8 mouse cellular contexts compared by ENCODE assay signal in the genomic region with DNA sequence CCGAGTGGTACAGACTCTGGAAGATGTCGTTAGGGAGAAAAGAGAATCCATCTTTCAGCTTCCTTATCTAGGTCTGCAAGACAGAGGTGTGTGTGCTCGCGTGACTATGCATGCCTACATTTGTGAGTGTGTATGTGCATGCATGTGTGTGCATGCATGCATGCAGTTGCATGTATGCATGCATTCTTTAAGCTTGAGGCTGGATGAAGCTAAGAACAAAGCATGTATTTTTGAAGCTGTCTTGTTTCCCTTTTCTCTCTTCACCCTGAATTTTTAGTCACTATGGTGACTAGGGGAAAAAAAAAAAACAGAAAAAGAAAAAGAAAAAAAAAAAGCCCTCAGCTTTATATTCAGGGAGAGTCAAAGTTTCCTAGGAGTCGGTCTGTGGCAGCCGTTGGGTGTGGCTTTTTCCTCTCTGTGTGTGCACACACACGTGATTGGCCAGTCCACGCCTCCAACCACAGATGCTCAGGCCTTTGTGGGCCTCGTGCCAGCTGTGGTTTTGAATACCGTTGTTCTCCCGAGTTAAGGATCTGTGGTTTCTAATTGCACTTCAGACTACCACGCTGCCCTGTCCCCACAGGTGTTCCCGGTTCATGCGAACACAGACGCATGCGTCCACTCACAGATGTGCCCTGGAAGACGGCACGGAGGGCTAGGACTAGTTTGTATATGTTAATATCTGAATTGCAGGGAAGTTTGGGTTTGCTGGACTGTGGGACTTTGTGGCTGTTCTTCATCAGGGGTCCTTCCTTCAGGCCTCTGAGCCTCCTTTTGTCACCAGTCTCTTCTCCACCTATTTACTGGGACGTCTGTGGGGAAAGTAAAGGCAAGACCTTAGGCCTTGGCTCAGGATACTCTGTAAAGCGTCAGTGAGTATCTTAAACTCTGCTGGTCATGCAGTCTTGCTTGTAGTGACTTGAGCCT.
DNase-seq lines count a peak whose midpoint lies in the region; ATAC-seq and TF ChIP-seq lines count a peak whose summit lies in the region.

No protein-coding gene starts in this region.

- no peak overlapping the region for H3K4me3 ChIP-seq in C2C12 (ENCODE audit: insufficient read depth, poor library complexity, severe bottlenecking)
- no peak overlapping the region for H3K4me3 ChIP-seq in embryonic facial prominence, embryonic 15.5 days (replicated peaks)
- no peak overlapping the region for H3K4me3 ChIP-seq in midbrain, embryonic 14.5 days (replicated peaks; ENCODE audit: low read depth, low read length)
- no peak overlapping the region for H3K4me3 ChIP-seq in stomach, embryonic 16.5 days (replicated peaks; ENCODE audit: low read length)

- peaks cover 42% of the 10 kb centered on the region for H3K4me1 ChIP-seq in embryonic facial prominence, embryonic 15.5 days
- peaks cover 15% of the 10 kb centered on the region for H3K4me1 ChIP-seq in midbrain, embryonic 14.5 days (ENCODE audit: control insufficient read depth, insufficient read depth, low read length)
- peaks cover 42% of the 10 kb centered on the region for H3K4me1 ChIP-seq in stomach, embryonic 16.5 days (ENCODE audit: control insufficient read depth, insufficient read depth, low read length)

- no peak for TF ChIP-seq CTCF in C2C12 (IDR thresholded peaks at IDR 0.05; ENCODE audit: control insufficient read depth, insufficient read depth, insufficient read length)

- H3ac ChIP-seq in C2C12 (ENCODE audit: control insufficient read depth, insufficient read length, low read depth): peak overlapping the region; percentile 1

- H3K27me3 ChIP-seq in C2C12 (ENCODE audit: control insufficient read depth, insufficient read depth, insufficient read length): no peaks in the 10 kb centered on the region
- H3K27me3 ChIP-seq in embryonic facial prominence, embryonic 15.5 days: no peaks in the 10 kb centered on the region
- H3K27me3 ChIP-seq in midbrain, embryonic 14.5 days (ENCODE audit: control insufficient read depth, insufficient read depth, low read length): no peaks in the 10 kb centered on the region
- no peaks in the 10 kb centered on the region for H3K27me3 ChIP-seq in stomach, embryonic 16.5 days (ENCODE audit: control insufficient read depth, insufficient read depth, low read length)

- H3K9ac ChIP-seq in embryonic facial prominence, embryonic 15.5 days: no peak overlapping the region
- H3K9ac ChIP-seq in midbrain, embryonic 14.5 days (replicated peaks; ENCODE audit: low read length): no peak overlapping the region
- no peak overlapping the region for H3K9ac ChIP-seq in stomach, embryonic 16.5 days (ENCODE audit: low read length)

- H3K79me2 ChIP-seq in C2C12 (ENCODE audit: control insufficient read depth, insufficient read depth): no peaks in the 10 kb centered on the region

- no peaks in the 10 kb centered on the region for H3K9me3 ChIP-seq in embryonic facial prominence, embryonic 15.5 days (replicated peaks)
- no peaks in the 10 kb centered on the region for H3K9me3 ChIP-seq in midbrain, embryonic 14.5 days (ENCODE audit: control insufficient read depth, low read length)
- H3K9me3 ChIP-seq in stomach, embryonic 16.5 days (replicated peaks; ENCODE audit: control insufficient read depth, low read length): no peaks in the 10 kb centered on the region

- H3K36me3 ChIP-seq in C2C12 (ENCODE audit: control insufficient read depth, insufficient read depth): no peaks in the 10 kb centered on the region
- no peaks in the 10 kb centered on the region for H3K36me3 ChIP-seq in embryonic facial prominence, embryonic 15.5 days
- no peaks in the 10 kb centered on the region for H3K36me3 ChIP-seq in midbrain, embryonic 14.5 days (ENCODE audit: control insufficient read depth, insufficient read depth, low read length)
- H3K36me3 ChIP-seq in stomach, embryonic 16.5 days (ENCODE audit: control insufficient read depth, insufficient read depth, low read length): no peaks in the 10 kb centered on the region

- peak overlapping the region; percentile 29; the same call in 1 of the 2 replicates for H3K27ac ChIP-seq in embryonic facial prominence, embryonic 15.5 days (replicated peaks)
- H3K27ac ChIP-seq in midbrain, embryonic 14.5 days (replicated peaks; ENCODE audit: low read depth, low read length): peak overlapping the region; percentile 45
- H3K27ac ChIP-seq in stomach, embryonic 16.5 days (ENCODE audit: low read length): peak overlapping the region; percentile 67

- DNase-seq in adrenal gland, adult (ENCODE audit: inconsistent age in 2 of 2, low spot score in 1 of 2): peak; percentile 63 to 77
- no peak for DNase-seq in adrenal gland, adult 8-10 months
- DNase-seq in heart, postnatal 10 days: peak; percentile 80 to 81
- DNase-seq in left cerebral cortex, postnatal 36 days (ENCODE audit: low spot score in 2 of 2): peak; percentile 64 to 67
- peak; percentile 87 for DNase-seq in midbrain, embryonic 14.5 days

- WGBS in embryonic facial prominence, embryonic 15.5 days: 24% methylated on average over 20 of the region's 20 CpGs
- WGBS in midbrain, embryonic 14.5 days: 40% methylated on average over 20 of the region's 20 CpGs
- WGBS in stomach, embryonic 16.5 days: 32% methylated on average over 20 of the region's 20 CpGs

- no peak overlapping the region for H3K4me2 ChIP-seq in embryonic facial prominence, embryonic 15.5 days (replicated peaks)
- H3K4me2 ChIP-seq in midbrain, embryonic 14.5 days (ENCODE audit: low read length): no peak overlapping the region; the same call in 1 of the 2 replicates
- H3K4me2 ChIP-seq in stomach, embryonic 16.5 days (ENCODE audit: low read depth, low read length): peak overlapping the region; percentile 1; the same call in 1 of the 2 replicates

- intact Hi-C loops in heart, postnatal 10 days (cut with DNase I): loop anchor here (5.0 kb wide), 1 partner anchor 75 kb away; no protein-coding TSS in a partner anchor
- intact Hi-C loops in left cerebral cortex, postnatal 36 days (cut with DNase I): no loop called here

- no peaks in the 10 kb centered on the region for H3K79me3 ChIP-seq in C2C12 (ENCODE audit: low read depth)

- 0 out of 2 replicates have a peak, but pooled peaks have one; percentile 49 for ATAC-seq in embryonic facial prominence, embryonic 15.5 days (ENCODE audit: insufficient number of reproducible peaks, low FRiP score, low TSS enrichment, low read depth)
- ATAC-seq in midbrain, embryonic 14.5 days (ENCODE audit: low FRiP score, low TSS enrichment): peak; percentile 64; the same call in 1 of the 2 replicates
- peak; percentile 72; the same call in 1 of the 2 replicates for ATAC-seq in stomach, embryonic 16.5 days (ENCODE audit: insufficient read depth, low FRiP score)

TF ChIP-seq in C2C12, 6 proteins besides CTCF, POLR2A, EP300 and RAD21:
- TF ChIP-seq MAX (IDR thresholded peaks at IDR 0.05) (peak; percentile 79), MYOD1 (IDR thresholded peaks at IDR 0.05; ENCODE audit: control insufficient read depth, insufficient read length, low read depth) (peak; percentile 73), FOSL1 (IDR thresholded peaks at IDR 0.05; ENCODE audit: insufficient read depth, low read length, poor library complexity, severe bottlenecking) (no peak), USF1 (IDR thresholded peaks at IDR 0.05; ENCODE audit: low read depth) (peak; percentile 87), MYOG (IDR thresholded peaks at IDR 0.05; ENCODE audit: control insufficient read depth, extremely low read depth, insufficient read length) (no peak), CEBPB (IDR thresholded peaks at IDR 0.05; ENCODE audit: low read depth) (no peak)
